Mouse (Mus musculus) Muller cell, postnatal 12 days (primary cell): ENCODE measurements around the gene D630045J12Rik.
A peak's percentile ranks its signal among the peaks of the same experiment; 100 is the strongest.

Experiments
- DNase-seq: peaks from one replicate; pipeline ENCODE4 v3.0.0-alpha.2; 2015; ENCODE audit errors: inconsistent ontology term

Gene D630045J12Rik

GRCm38 (mm10) chr6:38242833-38243232, 11.0 kb downstream of the D630045J12Rik start:
- no peak for DNase-seq

- DNase-seq: no peak
Measured at GRCm38 (mm10) chr6:38242295-38242830, 11.4 kb downstream of the D630045J12Rik start.

GRCm38 (mm10) chr6:38241508-38241907, 12.3 kb downstream of the D630045J12Rik start:
- no peak for DNase-seq

GRCm38 (mm10) chr6:38240618-38241017, 13.2 kb downstream of the D630045J12Rik start:
- DNase-seq: no peak

GRCm38 (mm10) chr6:38238382-38238781, 15.4 kb downstream of the D630045J12Rik start:
- DNase-seq: no peak

- no peak for DNase-seq
Measured at GRCm38 (mm10) chr6:38235991-38236658, 17.7 kb downstream of the D630045J12Rik start.

- DNase-seq: no peak
Measured at GRCm38 (mm10) chr6:38233803-38234202, 20.0 kb downstream of the D630045J12Rik start.

- no peak for DNase-seq
Measured at GRCm38 (mm10) chr6:38232917-38233316, 20.9 kb downstream of the D630045J12Rik start.

- peak; percentile 18 for DNase-seq
Measured at GRCm38 (mm10) chr6:38231994-38232393, 21.8 kb downstream of the D630045J12Rik start.

GRCm38 (mm10) chr6:38224079-38224478, 29.7 kb downstream of the D630045J12Rik start:
- peak; percentile 32 for DNase-seq

GRCm38 (mm10) chr6:38219261-38219660, 34.5 kb downstream of the D630045J12Rik start:
- DNase-seq: no peak

- no peak for DNase-seq
Measured at GRCm38 (mm10) chr6:38215448-38216110, 38.2 kb downstream of the D630045J12Rik start.

- DNase-seq: peak; percentile 4
Measured at GRCm38 (mm10) chr6:38207621-38208020, 46.2 kb downstream of the D630045J12Rik start.

GRCm38 (mm10) chr6:38206941-38207531, 46.8 kb downstream of the D630045J12Rik start:
- DNase-seq: peak; percentile 37

- DNase-seq: no peak
Measured at GRCm38 (mm10) chr6:38205375-38205774, 48.4 kb downstream of the D630045J12Rik start.

- DNase-seq: no peak
Measured at GRCm38 (mm10) chr6:38203820-38204219, 50.0 kb downstream of the D630045J12Rik start.

GRCm38 (mm10) chr6:38202816-38203215, 51.0 kb downstream of the D630045J12Rik start:
- no peak for DNase-seq

GRCm38 (mm10) chr6:38201495-38201894, 52.3 kb downstream of the D630045J12Rik start:
- DNase-seq: no peak

GRCm38 (mm10) chr6:38199599-38199998, 54.2 kb downstream of the D630045J12Rik start:
- no peak for DNase-seq

GRCm38 (mm10) chr6:38198727-38199126, 55.1 kb downstream of the D630045J12Rik start:
- no peak for DNase-seq

- no peak for DNase-seq
Measured at GRCm38 (mm10) chr6:38196266-38197189, 57.3 kb downstream of the D630045J12Rik start.
